Mouse (Mus musculus): ENCODE data around the gene Robo4. TPM values are rescaled to one million over a fixed set of nuclear protein-coding genes. Genes with fewer than 3 reads are reported as not detected.

Robo4 gene
- total RNA-seq, 2 experiments from 2014 or later, result 23.6 to 27.2 TPM

- no peak for DNase-seq (ENCODE audit: low spot score in 2 of 2)
Observed at GRCm38 (mm10) chr9:37393482-37394131, 8.1 kb upstream of the Robo4 start.

GRCm38 (mm10) chr9:37400585-37400984 is 1.1 kb upstream of the Robo4 start:
- no peak for DNase-seq (ENCODE audit: low spot score in 2 of 2)

- DNase-seq (ENCODE audit: low spot score in 2 of 2), result no peak
Observed at GRCm38 (mm10) chr9:37402501-37402900, 804 bp downstream of the Robo4 start.

GRCm38 (mm10) chr9:37403011-37403410 is 1.3 kb downstream of the Robo4 start:
- DNase-seq (ENCODE audit: low spot score in 2 of 2), result no peak

DNA sequence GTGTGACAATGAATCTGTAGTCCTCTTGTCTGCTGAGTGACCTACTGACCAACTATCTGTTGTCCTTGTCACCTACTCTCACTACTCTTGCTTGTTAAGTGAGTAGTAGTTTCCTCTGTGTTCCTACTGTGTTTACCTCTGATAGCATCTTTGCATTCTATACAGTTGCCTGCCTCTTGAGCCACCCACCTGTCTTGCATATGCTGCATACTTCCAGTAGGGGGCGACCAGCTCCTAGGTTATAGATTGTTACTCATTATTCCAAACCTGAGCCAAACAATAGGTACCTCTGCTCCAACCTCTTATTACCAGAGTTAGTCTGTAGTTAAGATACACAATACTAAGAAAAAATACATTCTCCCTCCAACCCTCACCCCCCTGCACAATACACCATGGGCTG is 4.7 kb downstream of the Robo4 start:
- no peak for DNase-seq (ENCODE audit: low spot score in 2 of 2)

DNA sequence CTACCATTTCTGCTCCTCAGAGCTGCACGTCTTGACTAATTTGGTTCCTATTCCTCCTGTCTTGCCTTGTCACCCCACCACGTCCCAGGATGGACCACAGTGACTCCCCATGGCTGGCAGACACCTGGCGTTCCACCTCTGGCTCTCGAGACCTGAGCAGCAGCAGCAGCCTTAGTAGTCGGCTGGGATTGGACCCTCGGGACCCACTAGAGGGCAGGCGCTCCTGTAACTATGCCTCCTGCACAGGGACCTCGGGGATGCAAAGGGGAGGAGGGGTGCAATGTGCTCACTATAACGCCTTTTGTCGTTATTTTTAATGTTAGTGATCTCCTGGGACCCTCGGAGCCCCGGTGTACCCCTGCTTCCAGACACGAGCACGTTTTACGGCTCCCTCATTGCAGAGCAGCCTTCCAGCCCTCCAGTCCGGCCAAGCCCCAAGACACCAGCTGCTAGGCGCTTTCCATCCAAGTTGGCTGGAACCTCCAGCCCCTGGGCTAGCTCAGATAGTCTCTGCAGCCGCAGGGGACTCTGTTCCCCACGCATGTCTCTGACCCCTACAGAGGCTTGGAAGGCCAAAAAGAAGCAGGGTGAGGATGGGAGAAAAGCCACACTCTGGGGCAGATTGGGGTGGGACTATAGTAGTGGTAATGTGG is 6.3 kb downstream of the Robo4 start:
- DNase-seq (ENCODE audit: low spot score in 2 of 2), result no peak

DNA sequence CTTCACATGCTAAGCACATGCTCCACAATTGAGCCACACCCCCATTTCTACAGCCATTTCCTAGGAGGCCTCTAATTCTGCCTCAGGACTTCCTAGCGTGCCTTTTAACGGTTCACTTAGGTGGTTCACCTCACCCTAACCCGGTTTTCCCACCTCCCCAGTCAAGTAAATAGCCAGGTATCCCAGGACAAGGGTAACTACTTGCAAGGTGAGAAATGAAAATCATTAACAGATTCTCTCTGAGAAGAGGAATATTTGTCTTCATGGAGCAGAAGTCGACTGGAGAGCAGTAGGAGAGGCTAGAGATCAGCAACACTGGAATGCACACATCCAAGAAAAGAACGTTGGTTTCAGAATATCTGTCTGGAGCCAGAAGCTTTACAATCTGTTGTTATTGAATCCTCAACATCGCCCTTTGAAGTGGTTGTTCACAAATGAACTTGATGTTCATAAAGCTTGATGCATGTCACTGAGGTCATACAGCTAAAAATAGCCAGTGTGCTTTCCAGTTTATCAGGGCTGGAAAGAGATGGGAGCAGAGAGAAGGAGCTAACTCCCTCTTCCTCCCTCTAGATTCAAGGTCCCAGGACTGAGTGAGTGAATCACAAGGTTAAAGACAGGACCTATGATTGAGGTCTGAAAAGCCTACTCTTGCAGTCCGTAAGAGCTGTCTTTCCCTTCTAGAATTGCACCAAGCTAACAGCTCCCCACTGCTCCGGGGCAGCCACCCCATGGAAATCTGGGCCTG is 8.2 kb downstream of the Robo4 start:
- DNase-seq (ENCODE audit: low spot score in 2 of 2), result no peak

- no peak for DNase-seq (ENCODE audit: low spot score in 2 of 2)
Observed at GRCm38 (mm10) chr9:37412989-37413388, 11.3 kb downstream of the Robo4 start.

DNA sequence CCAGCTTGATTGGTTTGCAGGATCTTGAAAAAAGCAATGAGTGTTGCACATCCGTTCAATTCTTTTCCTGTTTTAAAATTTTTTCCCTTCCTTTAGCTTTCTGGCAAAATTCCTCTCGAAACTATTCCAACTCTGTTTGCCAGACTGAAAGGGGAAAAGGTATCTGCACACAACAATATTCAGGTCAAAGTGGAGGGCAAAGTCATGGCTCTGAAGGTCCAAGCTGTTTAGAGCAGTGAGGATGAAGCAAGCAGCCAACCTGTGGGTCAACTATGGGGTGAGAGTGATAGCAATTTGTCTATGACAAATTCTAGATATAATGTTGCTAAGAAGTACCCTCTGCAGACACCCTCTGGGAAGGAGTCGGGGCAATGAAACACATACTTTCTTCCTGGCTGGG is 13.0 kb downstream of the Robo4 start:
- no peak for DNase-seq (ENCODE audit: low spot score in 2 of 2)

- DNase-seq (ENCODE audit: low spot score in 2 of 2), result no peak
Observed at GRCm38 (mm10) chr9:37418791-37419190, 17.1 kb downstream of the Robo4 start.

GRCm38 (mm10) chr9:37420676-37421075 is 19.0 kb downstream of the Robo4 start:
- peak in 1 of 2 experiments; percentile 78 for DNase-seq (ENCODE audit: low spot score in 2 of 2)

GRCm38 (mm10) chr9:37421239-37421638 is 19.5 kb downstream of the Robo4 start:
- DNase-seq (ENCODE audit: low spot score in 2 of 2), result no peak

- no peak for DNase-seq (ENCODE audit: low spot score in 2 of 2)
Observed at GRCm38 (mm10) chr9:37429326-37429725, 27.6 kb downstream of the Robo4 start.

GRCm38 (mm10) chr9:37430582-37430981 is 28.9 kb downstream of the Robo4 start:
- DNase-seq (ENCODE audit: low spot score in 2 of 2), result peak; percentile 70 to 89

DNA sequence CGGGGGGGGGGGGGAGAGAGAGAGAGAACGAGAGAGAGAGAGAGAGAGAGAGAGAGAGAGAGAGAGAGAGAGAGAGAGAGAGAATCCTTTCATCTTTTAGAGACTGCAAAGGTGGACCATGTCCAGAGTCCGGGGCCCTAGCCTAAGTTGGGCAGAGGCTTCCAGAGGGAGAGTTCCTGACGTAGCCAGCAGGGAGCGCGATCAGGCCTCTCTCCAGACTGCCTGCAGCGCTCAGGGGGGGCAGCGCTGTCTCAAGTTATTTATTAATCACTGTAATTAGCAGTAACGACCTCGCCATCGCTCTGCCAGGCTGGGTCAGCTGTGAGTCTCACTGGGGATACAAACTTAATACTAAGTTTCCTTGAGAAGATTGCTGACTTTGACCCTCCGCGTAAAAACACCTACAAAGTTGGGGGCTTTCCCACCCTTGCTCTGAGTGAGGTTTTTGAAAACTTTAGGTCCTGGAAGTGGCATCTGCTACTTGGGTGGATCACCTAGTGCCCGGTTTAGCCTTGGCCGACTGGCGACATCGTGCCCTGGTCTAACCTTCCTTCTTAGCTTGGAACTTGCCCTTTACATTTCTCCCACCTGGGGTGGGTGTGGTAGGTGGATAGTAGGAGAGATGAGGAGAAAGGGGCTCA is 30.4 kb downstream of the Robo4 start:
- peak in 1 of 2 experiments; percentile 51 for DNase-seq (ENCODE audit: low spot score in 2 of 2)

- DNase-seq (ENCODE audit: low spot score in 2 of 2), result no peak
Observed at GRCm38 (mm10) chr9:37432720-37433421, 31.2 kb downstream of the Robo4 start, which contains the start of gene Robo3. Robo3 (minus strand) TSS chr9:37433246.

GRCm38 (mm10) chr9:37433823-37434560 is 32.3 kb downstream of the Robo4 start:
- DNase-seq (ENCODE audit: low spot score in 2 of 2), result no peak

- no peak for DNase-seq (ENCODE audit: low spot score in 2 of 2)
Observed at GRCm38 (mm10) chr9:37434932-37435331, 33.2 kb downstream of the Robo4 start.

GRCm38 (mm10) chr9:37435616-37436015 is 33.9 kb downstream of the Robo4 start:
- no peak for DNase-seq (ENCODE audit: low spot score in 2 of 2)

All from gastrocnemius, postnatal 4 days (tissue).